Mouse (Mus musculus) forebrain, postnatal 0 days (tissue): ENCODE data around the gene Pax7. TPM values are rescaled to one million over a fixed set of nuclear protein-coding genes. Genes with fewer than 3 reads are reported as not detected.

Experiments used
- ATAC-seq: fragments of 200-750 bp; cut with Nextera tagmentation; 2 replicates; pipeline ENCODE4 v1.8.0; 2017; ENCODE audit warnings: mild to moderate bottlenecking, moderate library complexity
- DNase-seq: peaks from one replicate; pipeline ENCODE4 v3.0.0-alpha.2; 2015
- H3K27ac ChIP-seq: fragments of 300-500 bp; sonication (generic); 2 replicates; pipeline ENCODE4 v1.5.1; 2014; ENCODE audit warnings: low read depth, mild to moderate bottlenecking, antibody characterized with exemption, low read length, moderate library complexity, mixed read lengths
- H3K27me3 ChIP-seq: fragments of 300-500 bp; sonication (generic); 2 replicates; pipeline ENCODE4 v1.6.1; 2014; ENCODE audit warnings: mild to moderate bottlenecking, low read length, mixed read lengths; ENCODE audit not compliant: insufficient read depth
- H3K36me3 ChIP-seq: fragments of 300-500 bp; sonication (generic); 2 replicates; pipeline ENCODE4 v1.6.1; 2014; ENCODE audit warnings: mild to moderate bottlenecking, moderate library complexity; ENCODE audit not compliant: insufficient read depth
- H3K4me1 ChIP-seq: fragments of 300-500 bp; sonication (generic); 2 replicates; pipeline ENCODE4 v1.6.1; 2014; ENCODE audit warnings: antibody characterized with exemption; ENCODE audit not compliant: insufficient read depth
- H3K4me2 ChIP-seq: fragments of 300-500 bp; sonication (generic); 2 replicates; pipeline ENCODE4 v1.6.1; 2014; ENCODE audit warnings: low read depth, mild to moderate bottlenecking, moderate library complexity
- H3K4me3 ChIP-seq: fragments of 300-500 bp; sonication (generic); 2 replicates; pipeline ENCODE4 v1.5.1; 2014; ENCODE audit warnings: low read depth, low read length, mixed read lengths
- H3K9ac ChIP-seq: fragments of 300-500 bp; sonication (generic); 2 replicates; pipeline ENCODE4 v1.6.1; 2014; ENCODE audit warnings: mild to moderate bottlenecking
- H3K9me3 ChIP-seq: fragments of 300-500 bp; sonication (generic); 2 replicates; pipeline ENCODE4 v1.6.1; 2016; ENCODE audit warnings: low read length
- CTCF ChIP-seq: sonication (generic); IDR thresholded peaks from 2 replicates; pipeline ENCODE4 v1.5.1; 2016; ENCODE audit warnings: antibody characterized with exemption, control low read depth, low read depth
- WGBS: fragments of 180-500 bp; shearing (Covaris S2); extraction: QIAGEN DNeasy Blood & Tissue Kit; methylation state at CpG from one replicate; pipeline ENCODE4 v1.1.7; 2014; 5-methylcytosine and 5-hydroxymethylcytosine counted together
- polyA plus RNA-seq: library from polyadenylated mRNA; unstranded; fragments of >200 nt; fragmentation: Nextera tagmentation; extraction: Ambion mirVana; gene quantifications from 2 replicates; pipeline ENCODE4 v1.2.1, GENCODE M21; 2015
- total RNA-seq: library from RNA; depleted of rRNA; stranded (reverse); fragments of >200 nt; gene quantifications from 2 replicates; pipeline ENCODE4 v1.2.3, GENCODE M21; 2014; rRNA removed

Pax7 gene
- total and polyA plus RNA-seq, 2 experiments from 2014 or later, result 0.05 TPM; not detected in 1

DNA sequence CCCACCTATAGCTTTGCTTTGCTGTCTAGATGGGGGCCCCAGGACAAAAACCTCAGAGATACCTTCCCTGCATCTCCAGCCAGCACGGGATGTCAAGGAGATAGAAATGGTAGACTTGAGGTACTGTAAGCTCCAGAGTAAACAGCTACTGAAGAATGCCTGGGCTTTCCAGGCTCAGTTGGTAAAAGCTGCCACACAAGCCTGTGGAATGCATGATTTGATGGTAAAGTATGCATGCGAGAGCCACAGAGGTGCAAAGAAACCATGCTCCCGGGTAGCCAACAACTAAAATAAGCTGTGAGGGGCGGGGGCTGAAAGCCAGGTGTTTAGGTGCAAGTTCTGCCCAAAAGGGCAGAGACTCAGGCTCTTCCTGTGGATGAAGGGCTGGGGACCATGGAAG, 130.4 kb downstream of the Pax7 start:
- WGBS, result 76% methylated on average over 4 of the region's 4 CpGs
- ATAC-seq, result no peak
- Histone ChIP-seq H3K9me3 (no peaks in the 10 kb centered on the region), H3K4me2 (no peak overlapping the region), H3K36me3 (no peaks in the 10 kb centered on the region), H3K9ac (no peak overlapping the region), H3K27me3 (no peaks in the 10 kb centered on the region), H3K4me1 (no peaks in the 10 kb centered on the region), H3K4me3 (no peak overlapping the region), H3K27ac (no peak overlapping the region)
- TF ChIP-seq CTCF, result no peak
- no peak for DNase-seq

DNA sequence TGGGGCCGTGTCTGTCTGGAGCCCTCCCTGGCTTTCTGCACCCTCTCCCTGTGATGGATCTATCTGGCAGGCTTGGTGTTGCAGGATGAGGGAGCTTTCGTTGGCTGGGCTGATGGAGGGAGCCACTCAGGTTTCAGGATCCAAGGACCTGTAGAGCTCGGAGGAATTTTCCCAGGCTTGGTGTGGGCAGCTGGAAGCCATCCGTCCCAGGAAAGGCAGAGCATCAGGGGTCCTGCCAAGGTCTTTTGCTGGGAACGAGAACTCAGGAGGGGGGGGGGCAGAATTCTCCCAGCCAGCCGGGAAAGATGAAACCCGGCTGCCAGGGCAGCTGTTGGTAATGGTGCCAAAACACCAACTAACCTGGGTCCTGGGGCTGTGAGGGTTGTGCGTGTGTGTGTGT, 134.7 kb downstream of the Pax7 start:
- Histone ChIP-seq H3K36me3 (no peaks in the 10 kb centered on the region), H3K4me2 (no peak overlapping the region), H3K27ac (no peak overlapping the region), H3K9ac (no peak overlapping the region), H3K27me3 (no peaks in the 10 kb centered on the region), H3K9me3 (no peaks in the 10 kb centered on the region), H3K4me3 (no peak overlapping the region), H3K4me1 (no peaks in the 10 kb centered on the region)
- WGBS, result 73% methylated on average over 8 of the region's 8 CpGs
- ATAC-seq, result no peak
- DNase-seq, result no peak
- TF ChIP-seq CTCF, result no peak

DNA sequence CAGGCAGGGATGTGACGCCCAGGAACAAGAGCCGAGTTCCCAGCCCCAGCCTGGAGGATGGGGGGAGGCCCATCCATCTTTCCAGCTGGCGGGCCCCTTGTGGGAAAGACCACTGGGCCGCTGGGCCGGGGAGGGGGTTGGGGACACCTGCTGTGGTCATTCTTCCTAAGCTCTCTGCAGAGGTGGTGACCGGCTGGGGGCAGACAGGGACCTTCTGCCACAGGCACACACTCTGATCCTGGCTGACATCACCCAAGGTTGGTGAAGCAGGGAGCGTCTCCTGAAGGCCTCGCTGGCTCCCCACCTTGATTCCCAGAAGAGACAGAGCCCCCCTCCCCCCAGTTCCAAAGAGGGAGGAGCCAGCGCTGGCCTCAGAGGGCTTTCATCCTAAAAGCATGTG, 135.6 kb downstream of the Pax7 start:
- H3K27ac ChIP-seq, result no peak overlapping the region

DNA sequence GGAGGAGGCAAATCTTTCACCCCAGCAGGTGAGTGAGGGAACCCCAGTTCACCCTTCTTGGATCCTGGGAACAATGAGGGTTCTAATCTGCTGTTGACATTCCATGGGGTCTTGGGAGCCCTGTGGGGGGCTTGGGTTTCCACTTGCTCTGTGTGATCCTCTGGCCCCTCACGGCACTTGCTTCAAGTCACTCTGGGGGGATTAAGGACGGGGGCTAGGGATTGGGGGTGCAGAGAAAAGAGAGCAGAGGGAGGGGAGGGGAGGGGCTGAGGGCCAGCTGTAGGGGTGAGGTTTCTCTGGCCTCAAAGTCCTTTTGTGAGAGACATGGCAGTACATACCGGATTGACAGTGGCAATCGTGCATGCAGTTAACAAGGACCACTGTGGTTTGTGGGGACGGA, 140.0 kb downstream of the Pax7 start:
- no peak for ATAC-seq
- H3K4me1 ChIP-seq, result no peaks in the 10 kb centered on the region
- no peak for DNase-seq
- H3K9ac ChIP-seq, result no peak overlapping the region
- no peak overlapping the region for H3K4me3 ChIP-seq
- H3K4me2 ChIP-seq, result no peak overlapping the region
- TF ChIP-seq CTCF, result no peak
- 15% methylated on average over 5 of the region's 5 CpGs for WGBS
- H3K9me3 ChIP-seq, result no peaks in the 10 kb centered on the region
- no peaks in the 10 kb centered on the region for H3K27me3 ChIP-seq
- no peaks in the 10 kb centered on the region for H3K36me3 ChIP-seq
- H3K27ac ChIP-seq, result no peak overlapping the region

More for the DNA sequence above, 135.6 kb downstream of the Pax7 start:
- H3K27me3 ChIP-seq, result no peaks in the 10 kb centered on the region
- H3K4me3 ChIP-seq, result no peak overlapping the region
- H3K9ac ChIP-seq, result no peak overlapping the region
- WGBS, result 12% methylated on average over 9 of the region's 9 CpGs
- TF ChIP-seq CTCF, result no peak
- no peak for DNase-seq
- ATAC-seq, result no peak
- H3K36me3 ChIP-seq, result no peaks in the 10 kb centered on the region
- no peaks in the 10 kb centered on the region for H3K4me1 ChIP-seq
- H3K9me3 ChIP-seq, result no peaks in the 10 kb centered on the region
- H3K4me2 ChIP-seq, result no peak overlapping the region

DNA sequence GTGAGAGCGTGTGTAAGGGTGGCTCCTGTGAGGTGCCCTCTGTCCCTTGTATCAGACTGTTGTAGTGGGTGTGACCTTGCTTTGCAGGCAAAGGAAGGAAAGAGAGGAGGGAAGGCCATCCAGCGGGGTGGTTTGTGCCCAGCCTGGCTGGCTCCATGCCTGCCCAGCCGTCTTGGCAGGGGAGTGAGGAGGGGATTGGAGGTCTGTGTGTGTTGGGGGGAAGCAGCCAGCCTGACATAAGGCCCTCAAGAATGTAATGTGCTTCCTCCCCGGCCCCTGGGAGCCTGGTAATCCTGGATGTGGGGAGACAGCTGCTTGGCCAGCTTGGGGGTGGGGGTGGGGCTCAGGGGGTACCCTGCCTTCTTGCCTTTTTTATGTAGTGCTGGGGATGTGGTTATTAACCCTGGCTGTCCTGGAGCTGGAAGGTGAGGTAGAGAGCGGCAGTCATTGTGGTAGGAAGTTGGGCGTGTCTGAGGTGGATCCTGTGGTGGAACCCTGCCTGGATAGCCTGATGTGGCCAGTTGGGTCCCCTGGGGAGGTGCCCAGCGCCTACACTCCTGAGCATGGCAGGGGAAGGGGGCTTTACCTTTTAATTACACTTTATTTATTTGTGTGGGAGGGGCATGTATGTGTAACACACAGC, 143.6 kb downstream of the Pax7 start:
- Histone ChIP-seq H3K4me1 (no peaks in the 10 kb centered on the region), H3K36me3 (no peaks in the 10 kb centered on the region), H3K27me3 (no peaks in the 10 kb centered on the region), H3K9ac (no peak overlapping the region), H3K9me3 (no peaks in the 10 kb centered on the region), H3K4me2 (no peak overlapping the region), H3K27ac (no peak overlapping the region), H3K4me3 (no peak overlapping the region)
- WGBS, result 27% methylated on average over 7 of the region's 7 CpGs
- ATAC-seq (no peak), DNase-seq (no peak)
- TF ChIP-seq CTCF, result no peak

DNA sequence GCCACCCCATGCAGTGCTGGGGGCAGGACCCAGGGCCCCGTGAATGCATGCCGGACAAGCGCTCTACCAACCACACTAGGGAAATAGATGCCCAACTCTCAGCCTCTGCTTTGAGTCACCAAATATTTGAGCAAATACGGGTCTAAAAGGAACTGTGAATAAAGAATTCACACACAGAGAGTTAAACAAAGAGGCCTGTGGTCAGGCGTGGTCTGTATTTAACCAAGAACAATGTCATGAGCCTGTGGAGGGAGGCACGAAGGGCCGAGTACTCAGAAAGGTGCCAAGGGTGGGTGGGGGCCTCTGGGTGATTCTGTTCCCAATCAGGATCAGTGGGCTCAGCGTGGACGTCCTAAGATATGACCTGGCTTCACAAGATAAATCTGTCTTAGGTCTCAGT, 145.3 kb downstream of the Pax7 start:
- Histone ChIP-seq H3K9me3 (no peaks in the 10 kb centered on the region), H3K4me1 (no peaks in the 10 kb centered on the region), H3K4me3 (no peak overlapping the region), H3K4me2 (no peak overlapping the region), H3K36me3 (no peaks in the 10 kb centered on the region), H3K27ac (no peak overlapping the region), H3K9ac (no peak overlapping the region), H3K27me3 (no peaks in the 10 kb centered on the region)
- WGBS, result 46% methylated on average over 9 of the region's 9 CpGs
- no peak for TF ChIP-seq CTCF
- ATAC-seq (no peak), DNase-seq (no peak)

Other genes starting within 250 kb of the Pax7 start
- gene Gm21969, start 230.3 kb downstream of the Pax7 start, total RNA-seq, result 0.08 TPM in 1 of 2 replicates, not detected in the other
- gene Gm21969, start 230.3 kb downstream of the Pax7 start, polyA plus RNA-seq, result not detected in 2 replicates
- 27.7 and 29.1 TPM in 2 replicates for gene Aldh4a1, start 210.7 kb downstream of the Pax7 start, total RNA-seq
- 19.3 and 25.7 TPM in 2 replicates for gene Aldh4a1, start 210.7 kb downstream of the Pax7 start, polyA plus RNA-seq
- gene Tas1r2, start 180.0 kb downstream of the Pax7 start, total RNA-seq, result 0.05 TPM in 1 of 2 replicates, not detected in the other
- gene Tas1r2, start 180.0 kb downstream of the Pax7 start, polyA plus RNA-seq, result not detected in 2 replicates
- gene Klhdc7a, start 134.5 kb upstream of the Pax7 start, total RNA-seq, result 0.92 and 1.0 TPM in 2 replicates
- 0.19 and 0.27 TPM in 2 replicates for gene Klhdc7a, start 134.5 kb upstream of the Pax7 start, polyA plus RNA-seq